Mouse (Mus musculus) lung, postnatal 36 days (tissue): ENCODE results near the gene Uprt.

ENCODE experiments used
- DNase-seq: peaks from one replicate; pipeline ENCODE4 v3.0.0; 2022; ENCODE audit warnings: mixed read lengths

The Uprt gene

GRCm38 (mm10) chrX:104482572-104483443 lies at the start of gene Uprt:
Uprt (plus strand) TSS chrX:104482818.
- DNase-seq = peak; percentile 91

GRCm38 (mm10) chrX:104433456-104433855 lies 49.2 kb upstream of the Uprt start:
- DNase-seq = no peak

DNA sequence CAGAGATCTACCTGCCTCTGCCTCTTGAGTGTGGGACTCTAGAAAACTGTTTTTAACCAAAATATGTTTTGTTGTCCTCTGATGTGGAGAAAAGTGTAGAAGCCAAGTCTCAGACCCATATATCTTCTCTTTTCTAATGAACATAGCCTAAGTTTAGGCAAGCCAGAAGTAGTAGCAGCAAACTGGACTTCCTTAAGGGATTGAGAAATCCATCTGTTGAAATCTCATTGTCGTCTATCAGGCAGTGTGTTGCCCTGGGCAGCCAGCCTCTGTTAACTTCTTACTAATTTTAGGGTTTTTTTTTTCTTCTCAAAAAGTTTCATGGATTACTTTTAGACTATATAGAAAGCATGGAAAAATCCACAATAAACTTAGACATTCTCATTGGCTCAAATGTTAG lies 30.2 kb upstream of the Uprt start:
- no peak for DNase-seq

- DNase-seq = peak; percentile 29
Observed at GRCm38 (mm10) chrX:104461755-104462154, 20.9 kb upstream of the Uprt start.

DNA sequence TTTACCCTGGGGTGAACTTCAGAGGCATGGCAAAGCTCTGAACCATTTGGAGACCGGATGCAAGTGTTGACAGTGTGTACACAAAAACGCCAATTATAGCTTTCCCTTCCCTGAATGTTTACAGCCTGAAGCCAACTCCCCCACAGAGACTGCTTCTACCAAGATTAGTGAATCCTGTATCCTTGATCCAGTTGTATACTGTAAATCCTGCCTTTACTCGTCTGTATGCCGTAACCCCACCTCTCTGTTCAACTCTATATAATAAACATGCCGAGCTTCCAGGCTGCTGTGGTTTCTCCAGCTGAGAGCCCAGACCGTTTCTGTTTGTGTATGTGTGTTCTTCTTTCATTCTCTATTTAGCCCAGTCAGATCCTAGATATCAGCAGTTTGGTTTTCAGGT lies 18.2 kb upstream of the Uprt start:
- peak; percentile 13 for DNase-seq

GRCm38 (mm10) chrX:104478041-104478440 lies 4.6 kb upstream of the Uprt start:
- no peak for DNase-seq

DNA sequence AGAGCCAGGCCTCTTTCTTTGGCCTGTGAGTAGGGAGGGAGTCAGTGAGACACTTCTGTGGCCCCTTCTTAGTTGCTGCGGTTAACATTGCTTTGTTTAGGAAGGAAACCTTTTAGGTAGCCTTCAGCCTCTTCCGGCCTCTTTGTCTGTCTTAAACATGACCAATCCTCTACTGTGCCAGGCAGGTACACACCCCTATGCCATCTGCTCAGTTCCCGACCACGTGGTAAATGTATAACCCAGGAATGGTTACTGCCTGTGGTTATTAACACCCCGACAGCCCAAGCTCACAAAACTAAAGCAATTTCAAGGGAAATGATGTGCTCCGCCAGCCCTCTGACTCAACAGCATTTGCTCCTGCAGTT lies 808 bp downstream of the Uprt start:
- peak; percentile 10 for DNase-seq

DNA sequence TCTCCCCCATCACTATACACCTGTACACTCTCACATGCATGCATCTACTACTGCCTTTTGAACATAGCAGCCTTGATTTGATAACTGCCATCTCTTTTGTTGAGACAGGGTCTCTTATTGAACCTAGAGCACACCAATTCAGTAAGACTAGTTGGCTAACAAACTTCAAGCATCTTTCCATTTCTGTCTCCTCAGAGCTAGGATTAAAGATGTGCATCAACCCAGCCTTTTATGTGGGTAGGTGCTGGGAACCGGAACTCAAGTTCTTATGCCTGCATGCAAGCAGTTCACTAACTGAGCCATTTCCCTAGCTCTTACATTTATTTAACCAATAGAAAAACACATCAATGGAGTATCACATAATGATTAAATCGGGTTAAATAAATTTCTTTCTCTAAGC lies 3.0 kb downstream of the Uprt start:
- no peak for DNase-seq

- no peak for DNase-seq
Observed at GRCm38 (mm10) chrX:104488036-104488435, 5.4 kb downstream of the Uprt start.

DNA sequence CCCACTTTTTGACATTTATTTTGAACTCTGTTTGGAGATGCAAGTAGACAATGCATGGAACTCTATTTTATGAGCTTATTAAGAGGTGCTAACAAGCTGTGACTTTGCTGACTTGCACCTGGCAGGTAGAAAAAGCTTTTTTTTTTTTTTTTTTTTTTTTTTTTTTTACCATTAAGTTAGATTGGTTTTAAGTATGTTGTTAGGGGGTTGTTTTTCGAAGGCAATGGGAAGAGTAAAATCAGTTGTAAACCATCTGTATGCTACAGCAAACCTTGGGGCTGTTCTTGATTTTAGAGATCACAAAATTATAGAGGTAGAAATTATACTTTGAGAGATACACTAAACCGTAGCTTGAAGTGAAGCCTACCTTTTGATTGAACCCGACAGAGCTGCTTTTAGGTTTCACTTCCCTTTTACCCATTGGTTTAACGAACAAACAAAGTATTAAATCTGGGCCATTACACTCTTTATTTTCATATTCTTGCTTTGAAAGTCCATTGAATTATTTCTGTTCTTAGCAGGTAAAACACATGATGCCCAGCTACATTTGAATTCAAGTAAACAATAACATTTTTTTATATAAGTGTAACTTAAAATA lies 6.4 kb downstream of the Uprt start:
- no peak for DNase-seq

DNA sequence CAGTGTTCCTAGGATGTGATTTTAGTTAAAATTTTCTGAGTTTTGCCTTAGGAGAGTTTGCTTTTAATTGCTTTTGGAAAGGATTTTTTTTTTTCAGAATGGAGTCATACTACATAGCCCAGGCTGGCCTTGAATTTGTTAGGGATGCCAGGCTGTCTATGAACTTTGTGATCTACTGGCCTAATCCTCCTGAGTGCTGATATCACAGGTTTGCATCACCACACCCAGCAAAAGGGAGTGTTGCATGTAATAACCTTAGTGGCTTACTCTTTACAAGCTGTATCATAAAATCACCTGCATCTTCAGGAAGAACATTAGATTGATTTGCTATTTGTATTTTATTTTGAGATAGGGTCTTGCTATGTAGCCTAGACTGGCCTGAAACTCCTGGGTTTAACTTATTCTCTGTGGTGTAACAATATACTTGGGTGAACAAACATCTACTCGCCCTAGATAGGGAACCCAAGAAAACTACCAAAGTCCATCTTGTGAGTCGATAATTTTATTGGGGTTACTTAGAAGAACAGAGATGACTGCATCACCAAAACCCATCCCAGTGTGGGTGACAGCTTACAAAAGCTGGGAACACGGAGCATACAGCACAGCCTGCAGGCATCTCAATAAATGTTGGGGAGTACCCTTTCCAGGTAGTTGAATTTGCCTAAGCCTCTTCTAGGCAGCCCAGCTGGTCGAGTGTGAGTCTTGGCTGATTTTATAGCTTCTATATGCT lies 7.2 kb downstream of the Uprt start:
- DNase-seq = no peak

- no peak for DNase-seq
Observed at GRCm38 (mm10) chrX:104501765-104502164, 19.1 kb downstream of the Uprt start.

- no peak for DNase-seq
Observed at GRCm38 (mm10) chrX:104542635-104543034, 60.0 kb downstream of the Uprt start.

- DNase-seq = no peak
Observed at GRCm38 (mm10) chrX:104543919-104544595, 61.4 kb downstream of the Uprt start.

DNA sequence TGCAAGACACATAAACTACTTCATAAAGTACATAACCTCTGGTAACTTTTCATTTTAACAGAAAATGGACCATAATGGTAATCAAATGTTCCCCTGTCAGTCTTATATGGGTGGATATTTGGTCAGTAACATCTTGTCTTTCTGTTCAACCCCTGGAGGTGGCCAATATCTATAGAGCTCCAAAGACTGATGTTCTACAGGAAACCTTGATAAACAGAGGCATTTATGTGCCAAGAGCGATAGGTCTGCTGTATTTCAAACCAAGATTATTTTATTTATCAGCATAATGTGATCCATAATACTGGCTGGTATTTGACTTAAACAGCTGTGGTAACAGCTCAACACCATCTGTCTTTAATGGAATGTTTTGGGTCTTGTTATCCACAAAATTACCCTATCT lies 62.7 kb downstream of the Uprt start:
- no peak for DNase-seq
